Mouse (Mus musculus): ENCODE data around the gene Adamtsl4. TPM values are rescaled to one million over a fixed set of nuclear protein-coding genes. Genes with fewer than 3 reads are reported as not detected.
"Not testable (repeated sequence)": the region's sequence is repeated elsewhere in the genome, so short reads cannot be mapped to it uniquely, and the experiment has no call there.

Adamtsl4 gene
- polyA plus RNA-seq, 1 experiment from 2014 or later: 4.2 TPM

GRCm38 (mm10) chr3:95671201-95671600, 16.5 kb downstream of the Adamtsl4 start:
- WGBS: 91% methylated on average over 5 of the region's 5 CpGs
- peaks cover 73% of the 10 kb centered on the region for H3K4me1 ChIP-seq
- H3K36me3 ChIP-seq: peaks cover 30% of the 10 kb centered on the region
- H3K27me3 ChIP-seq (ENCODE audit: insufficient read depth, poor library complexity, severe bottlenecking): no peaks in the 10 kb centered on the region
- H3K27ac ChIP-seq: peak overlapping the region; percentile 10; the same call in 1 of the 2 replicates
- no peak overlapping the region for H3K4me3 ChIP-seq
- no peak for DNase-seq (ENCODE audit: low spot score)
- H3K9me3 ChIP-seq: no peaks in the 10 kb centered on the region

DNA sequence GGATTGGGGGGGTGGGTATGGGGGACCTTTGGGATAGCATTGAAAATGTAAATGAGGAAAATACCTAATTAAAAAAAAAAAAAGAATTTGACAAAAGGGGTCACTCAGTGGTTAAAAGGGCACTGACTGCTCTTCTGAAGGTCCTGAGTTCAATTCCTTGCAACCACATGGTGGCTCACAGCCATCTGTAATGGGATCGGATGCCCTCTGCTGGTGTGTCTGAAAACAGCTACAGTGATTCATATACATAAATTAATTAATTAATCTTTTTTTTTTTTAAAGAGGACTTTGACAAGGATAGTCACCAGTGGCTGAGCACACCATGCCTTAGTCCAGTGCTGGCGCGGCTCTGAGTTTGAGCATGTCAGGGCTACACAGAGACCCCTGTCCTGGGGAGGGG, 17.3 kb downstream of the Adamtsl4 start:
- not testable (repeated sequence) for DNase-seq (ENCODE audit: low spot score); H3K4me3 ChIP-seq; H3K9me3 ChIP-seq; H3K27ac ChIP-seq; H3K27me3 ChIP-seq (ENCODE audit: insufficient read depth, poor library complexity, severe bottlenecking)
- WGBS: 93% methylated on average over 3 of the region's 3 CpGs
- Histone ChIP-seq H3K36me3 (peaks cover 32% of the 10 kb centered on the region), H3K4me1 (peaks cover 71% of the 10 kb centered on the region)

DNA sequence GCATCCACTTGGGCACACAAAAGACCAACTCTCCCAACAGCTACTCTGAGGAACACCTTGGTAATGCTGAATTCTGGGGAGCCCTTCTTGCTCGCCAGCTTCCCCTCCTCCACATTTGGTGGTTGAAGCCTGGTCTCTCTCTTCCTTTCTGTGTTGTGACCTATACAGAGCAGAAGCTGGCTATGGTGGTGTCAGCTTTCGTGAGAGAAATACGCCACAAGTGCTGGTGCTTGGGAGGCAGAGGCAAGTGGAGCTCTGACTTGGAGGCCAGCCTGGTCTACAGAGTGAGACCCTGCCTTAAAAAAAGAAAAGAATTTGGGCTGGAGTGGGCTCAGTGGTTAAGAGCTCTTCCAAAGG, 18.4 kb downstream of the Adamtsl4 start:
- WGBS: 96% methylated on average over 3 of the region's 3 CpGs
- H3K9me3 ChIP-seq: no peaks in the 10 kb centered on the region

DNA sequence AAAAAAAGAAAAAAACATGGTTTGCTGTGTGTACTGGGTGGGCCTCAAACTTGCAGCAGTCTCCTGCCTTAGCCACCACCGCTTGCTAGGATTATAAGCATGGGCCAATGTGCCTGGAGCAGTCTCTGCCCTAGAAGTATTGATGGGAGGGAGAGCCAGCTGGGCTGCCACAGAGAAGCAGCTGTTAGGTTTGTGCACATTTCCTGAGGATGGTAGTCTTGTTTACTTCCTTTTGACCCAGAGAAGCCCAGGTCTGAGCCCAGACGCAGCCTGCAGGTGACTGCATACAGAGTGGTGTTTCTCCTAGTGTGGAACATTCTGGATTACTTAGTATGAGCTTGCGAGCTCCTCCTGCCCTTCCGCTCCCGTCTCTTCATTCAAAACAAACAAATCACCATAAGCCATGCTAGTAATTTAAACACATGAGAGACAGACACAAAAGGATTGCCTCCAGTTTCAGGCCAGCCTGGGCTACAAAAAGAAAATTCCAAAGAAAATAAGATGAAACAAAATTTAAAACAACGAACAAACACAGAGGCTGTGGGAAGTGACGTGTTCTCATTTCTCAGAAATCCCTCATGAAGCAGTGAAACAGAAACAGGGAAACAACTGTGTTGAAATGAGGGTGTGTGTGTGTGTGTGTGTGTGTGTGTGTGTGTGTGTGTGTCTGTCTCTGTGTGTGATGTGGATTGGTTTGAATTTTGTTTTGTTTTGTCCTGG, 19.0 kb downstream of the Adamtsl4 start:
- H3K27ac ChIP-seq: peak overlapping the region; percentile 83

More for the DNA sequence above, 18.4 kb downstream of the Adamtsl4 start:
- Histone ChIP-seq H3K4me1 (peaks cover 71% of the 10 kb centered on the region), H3K36me3 (peaks cover 40% of the 10 kb centered on the region), H3K27me3 (ENCODE audit: insufficient read depth, poor library complexity, severe bottlenecking) (no peaks in the 10 kb centered on the region), H3K4me3 (no peak overlapping the region), H3K27ac (peak overlapping the region; percentile 83)
- no peak for DNase-seq (ENCODE audit: low spot score)

DNA sequence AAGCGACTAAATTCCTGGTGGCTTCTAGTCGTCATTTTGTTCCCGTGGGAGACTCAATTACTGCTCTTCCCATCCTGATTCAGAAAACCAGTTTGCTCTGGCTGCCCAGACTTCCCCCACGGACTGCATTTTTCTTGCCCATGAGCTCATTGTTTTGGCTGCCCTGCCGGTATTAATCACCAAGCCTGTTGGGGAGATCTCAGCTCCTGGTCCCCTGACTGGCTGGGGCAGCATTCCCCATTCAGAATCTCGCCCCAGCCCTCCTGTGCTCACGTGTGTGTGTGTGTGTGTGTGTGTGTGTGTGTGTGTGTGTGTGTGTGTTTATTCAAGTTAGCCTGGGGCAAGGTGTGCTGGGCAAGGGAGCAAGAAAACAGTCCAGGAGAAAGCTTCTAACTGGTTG, 19.7 kb downstream of the Adamtsl4 start:
- Histone ChIP-seq H3K4me1 (peaks cover 70% of the 10 kb centered on the region), H3K4me3 (peak overlapping the region; percentile 24), H3K27me3 (ENCODE audit: insufficient read depth, poor library complexity, severe bottlenecking) (no peaks in the 10 kb centered on the region), H3K27ac (peak overlapping the region; percentile 83), H3K9me3 (no peaks in the 10 kb centered on the region), H3K36me3 (peaks cover 50% of the 10 kb centered on the region)
- 32% methylated on average over 7 of the region's 7 CpGs for WGBS
- peak; percentile 83 for DNase-seq (ENCODE audit: low spot score)

More for the DNA sequence above, 19.0 kb downstream of the Adamtsl4 start:
- H3K27me3 ChIP-seq (ENCODE audit: insufficient read depth, poor library complexity, severe bottlenecking): no peaks in the 10 kb centered on the region
- no peaks in the 10 kb centered on the region for H3K9me3 ChIP-seq
- no peak overlapping the region; the same call in 1 of the 2 replicates for H3K4me3 ChIP-seq
- H3K4me1 ChIP-seq: peaks cover 71% of the 10 kb centered on the region
- 81% methylated on average over 7 of the region's 7 CpGs for WGBS
- H3K36me3 ChIP-seq: peaks cover 44% of the 10 kb centered on the region
- DNase-seq (ENCODE audit: low spot score): no peak

DNA sequence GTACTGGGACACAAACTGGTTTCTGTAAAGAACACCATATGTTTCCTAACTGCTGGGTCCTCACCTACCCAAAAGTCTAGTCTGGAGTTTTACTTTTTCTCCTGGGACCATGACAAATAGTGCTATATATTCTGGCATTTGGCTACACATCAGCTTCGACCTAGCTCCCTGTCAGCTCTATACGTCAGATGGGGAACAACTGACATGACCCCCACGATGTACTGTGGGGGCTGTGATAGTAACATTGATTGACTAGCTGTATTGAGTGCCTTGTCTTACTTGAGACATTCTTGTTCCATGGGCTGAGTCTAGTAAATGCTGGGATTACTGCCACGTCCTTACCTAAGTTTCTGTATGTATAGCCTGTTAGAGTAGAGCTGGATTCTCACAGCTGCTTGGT, 20.2 kb downstream of the Adamtsl4 start:
- peaks cover 55% of the 10 kb centered on the region for H3K36me3 ChIP-seq
- DNase-seq (ENCODE audit: low spot score): no peak
- H3K4me1 ChIP-seq: peaks cover 70% of the 10 kb centered on the region
- H3K27ac ChIP-seq: peak overlapping the region; percentile 83
- no peaks in the 10 kb centered on the region for H3K9me3 ChIP-seq
- no peaks in the 10 kb centered on the region for H3K27me3 ChIP-seq (ENCODE audit: insufficient read depth, poor library complexity, severe bottlenecking)
- peak overlapping the region; percentile 24 for H3K4me3 ChIP-seq
- 35% methylated on average over 4 of the region's 4 CpGs for WGBS

DNA sequence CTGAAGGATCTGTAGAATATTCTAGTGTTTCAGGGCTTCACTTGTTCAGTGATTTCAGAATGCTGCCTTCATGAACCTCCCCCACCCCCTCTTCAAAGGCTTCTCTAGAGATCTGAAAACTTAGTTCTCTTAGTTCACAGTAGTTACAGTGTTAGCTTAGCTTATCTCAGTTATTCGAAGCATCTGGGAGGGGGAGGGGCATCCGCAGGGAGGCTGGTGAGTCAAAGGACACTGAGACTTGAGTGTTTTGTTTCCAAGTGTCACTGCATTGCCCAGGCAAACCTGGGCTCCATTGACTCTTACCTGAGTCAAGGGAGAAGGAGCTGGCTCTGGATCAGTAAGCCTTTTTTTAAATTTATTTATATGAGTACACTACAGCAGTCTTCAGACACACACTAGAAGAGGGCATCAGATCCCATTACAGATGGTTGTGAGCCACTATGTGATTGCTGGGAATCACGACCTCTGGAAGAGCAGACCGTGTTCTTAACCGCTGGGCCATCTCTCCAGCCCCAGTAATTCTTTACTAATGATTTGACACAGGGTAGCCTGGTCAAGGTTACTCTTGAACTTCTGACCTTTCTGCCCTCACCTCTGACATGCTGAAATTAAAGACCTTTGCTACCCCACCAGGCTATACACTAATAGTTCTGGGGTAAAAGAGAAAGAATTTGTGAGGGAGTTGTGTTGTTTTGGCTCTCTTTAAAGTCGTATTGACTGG, 21.4 kb downstream of the Adamtsl4 start:
- Histone ChIP-seq H3K27me3 (ENCODE audit: insufficient read depth, poor library complexity, severe bottlenecking) (no peaks in the 10 kb centered on the region), H3K36me3 (peaks cover 63% of the 10 kb centered on the region), H3K4me3 (peak overlapping the region; percentile 33), H3K27ac (peak overlapping the region; percentile 83), H3K9me3 (no peaks in the 10 kb centered on the region), H3K4me1 (peaks cover 69% of the 10 kb centered on the region)
- 23% methylated on average over 6 of the region's 6 CpGs for WGBS
- peak; percentile 95 for DNase-seq (ENCODE audit: low spot score)

DNA sequence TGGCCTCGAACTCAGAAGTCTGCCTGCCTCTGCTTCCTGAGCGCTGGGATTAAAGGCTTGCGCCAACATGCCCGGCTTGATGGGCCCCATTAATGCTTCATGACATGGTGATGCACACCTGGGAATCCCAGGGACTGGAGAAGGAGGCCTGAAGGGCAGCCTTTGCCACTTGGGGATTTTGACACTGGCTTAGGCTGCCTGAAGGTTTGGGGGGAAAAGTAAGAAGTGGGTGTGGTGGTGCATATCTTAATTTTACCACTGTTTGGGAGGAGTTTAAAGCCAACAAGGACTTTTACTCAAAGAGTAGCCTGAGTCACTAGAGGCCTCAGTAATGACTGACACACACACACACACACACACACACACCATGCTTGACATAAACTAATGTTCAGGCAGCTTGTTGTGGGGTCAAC, 22.8 kb downstream of the Adamtsl4 start:
- Histone ChIP-seq H3K4me3 (no peak overlapping the region), H3K27me3 (ENCODE audit: insufficient read depth, poor library complexity, severe bottlenecking) (no peaks in the 10 kb centered on the region), H3K4me1 (peaks cover 79% of the 10 kb centered on the region), H3K27ac (peak overlapping the region; percentile 83), H3K9me3 (no peaks in the 10 kb centered on the region), H3K36me3 (peaks cover 67% of the 10 kb centered on the region)
- DNase-seq (ENCODE audit: low spot score): no peak
- WGBS: 89% methylated on average over 4 of the region's 4 CpGs

- H3K27ac ChIP-seq: peak overlapping the region; percentile 36; the same call in 1 of the 2 replicates
- peaks cover 79% of the 10 kb centered on the region for H3K4me1 ChIP-seq
- H3K4me3 ChIP-seq: no peak overlapping the region
- no peak for DNase-seq (ENCODE audit: low spot score)
- peaks cover 61% of the 10 kb centered on the region for H3K36me3 ChIP-seq
- no peaks in the 10 kb centered on the region for H3K9me3 ChIP-seq
- WGBS: 85% methylated on average over 3 of the region's 3 CpGs
- no peaks in the 10 kb centered on the region for H3K27me3 ChIP-seq (ENCODE audit: insufficient read depth, poor library complexity, severe bottlenecking)
Measured at GRCm38 (mm10) chr3:95663969-95664608, 23.6 kb downstream of the Adamtsl4 start.

- H3K36me3 ChIP-seq: peaks cover 55% of the 10 kb centered on the region
- no peak overlapping the region for H3K27ac ChIP-seq
- no peak for DNase-seq (ENCODE audit: low spot score)
- no peaks in the 10 kb centered on the region for H3K9me3 ChIP-seq
- no peaks in the 10 kb centered on the region for H3K27me3 ChIP-seq (ENCODE audit: insufficient read depth, poor library complexity, severe bottlenecking)
- H3K4me3 ChIP-seq: peak overlapping the region; percentile 27; the same call in 1 of the 2 replicates
- WGBS: 88% methylated on average over 2 of the region's 2 CpGs
- H3K4me1 ChIP-seq: peaks cover 75% of the 10 kb centered on the region
Measured at GRCm38 (mm10) chr3:95663486-95663885, 24.2 kb downstream of the Adamtsl4 start.

GRCm38 (mm10) chr3:95662724-95663449, 24.8 kb downstream of the Adamtsl4 start:
- Histone ChIP-seq H3K27ac (peak overlapping the region; percentile 98), H3K4me1 (peaks cover 69% of the 10 kb centered on the region), H3K36me3 (peaks cover 53% of the 10 kb centered on the region), H3K4me3 (peak overlapping the region; percentile 97), H3K27me3 (ENCODE audit: insufficient read depth, poor library complexity, severe bottlenecking) (no peaks in the 10 kb centered on the region), H3K9me3 (no peaks in the 10 kb centered on the region)
- no peak for DNase-seq (ENCODE audit: low spot score)
- WGBS: 82% methylated on average over 7 of the region's 7 CpGs

DNA sequence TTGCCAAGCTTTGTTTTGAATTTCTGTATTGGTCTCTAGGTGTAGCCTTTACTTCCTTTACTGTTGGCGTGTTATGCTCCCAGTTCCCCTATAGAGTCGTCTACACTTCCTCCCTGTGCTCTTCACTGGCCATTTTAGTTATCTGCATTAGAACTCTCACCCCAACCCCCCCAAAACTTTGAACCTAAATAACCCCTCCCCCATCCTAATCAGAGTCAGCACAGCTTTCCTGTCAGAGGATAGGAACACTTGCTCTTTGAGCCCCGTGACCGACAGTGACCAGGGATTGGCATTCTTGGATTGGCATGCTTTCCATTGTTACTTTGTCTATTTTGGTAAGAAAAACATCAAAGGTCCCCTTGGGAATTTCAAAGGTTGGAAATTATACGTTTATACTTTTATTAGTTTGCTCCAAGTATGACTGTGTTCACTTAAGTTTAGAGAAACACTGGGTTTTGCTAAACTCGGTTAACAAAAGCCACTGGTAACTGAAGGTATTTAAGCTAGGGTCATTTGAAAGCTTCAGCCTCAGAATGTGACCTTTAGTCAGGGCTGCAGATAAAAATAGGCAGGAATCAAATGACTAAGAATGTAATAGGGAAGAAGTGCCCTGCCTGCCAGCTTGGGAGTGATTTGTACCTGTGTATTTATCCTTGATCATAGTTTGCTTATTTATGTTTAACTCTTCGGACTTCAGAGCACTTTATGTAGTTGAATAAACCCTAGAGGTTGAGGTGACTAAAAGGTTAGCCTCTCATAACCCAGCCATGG, 25.6 kb downstream of the Adamtsl4 start:
- Histone ChIP-seq H3K27me3 (ENCODE audit: insufficient read depth, poor library complexity, severe bottlenecking) (no peaks in the 10 kb centered on the region), H3K27ac (peak overlapping the region; percentile 98), H3K9me3 (no peaks in the 10 kb centered on the region), H3K4me1 (peaks cover 61% of the 10 kb centered on the region), H3K36me3 (peaks cover 53% of the 10 kb centered on the region), H3K4me3 (peak overlapping the region; percentile 97)
- 20% methylated on average over 7 of the region's 7 CpGs for WGBS
- DNase-seq (ENCODE audit: low spot score): no peak
